Mouse (Mus musculus) macrophage (primary cell): ENCODE measurements at regions not wholly inside any gene's neighbourhood (a gene's known extent, or its start where the extent isn't known, plus 50 kb on each side); places are given as distances from the start of the nearest gene placed in this dataset.

Experiments used
- H3K27ac ChIP-seq: fragments of 350-480 bp; formaldehyde crosslinking; 2 replicates; pipeline ENCODE4 v1.9.0; 2021
- H3K36me3 ChIP-seq: fragments of 350-480 bp; formaldehyde crosslinking; 2 replicates; pipeline ENCODE4 v1.9.0; 2021; ENCODE audit errors: inconsistent target
- H3K4me3 ChIP-seq: fragments of 350-480 bp; formaldehyde crosslinking; 2 replicates; pipeline ENCODE4 v1.9.0; 2021; ENCODE audit errors: inconsistent target
- H3K79me2 ChIP-seq: fragments of 350-480 bp; formaldehyde crosslinking; 2 replicates; pipeline ENCODE4 v1.9.0; 2021; ENCODE audit errors: inconsistent target
- WGBS: methylation state at CpG from one replicate; pipeline ENCODE4 v1.1.7; 2026; ENCODE audit warnings: inconsistent platforms; ENCODE audit not compliant: missing documents; 5-methylcytosine and 5-hydroxymethylcytosine counted together

DNA sequence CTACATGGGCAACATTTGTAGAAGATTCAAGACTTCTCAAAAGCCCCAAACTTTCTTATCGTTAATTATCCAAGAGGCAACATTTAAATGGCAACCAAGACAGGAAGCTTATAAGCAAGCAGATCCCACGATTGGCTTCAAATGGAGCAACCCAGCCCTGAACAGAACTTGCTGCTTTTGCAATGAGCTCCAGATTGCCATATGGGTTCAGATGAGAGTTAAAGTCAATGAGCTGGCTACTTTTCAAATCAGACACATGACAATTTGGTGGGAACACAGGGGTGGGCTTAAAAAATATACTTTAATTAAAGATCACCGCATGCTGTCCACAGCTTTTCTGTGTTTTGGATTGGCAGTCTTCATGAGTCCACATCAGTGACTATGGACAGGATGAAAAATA lies 97.0 kb upstream of the Nrp1 start:
- Histone ChIP-seq H3K4me3 (no peak overlapping the region), H3K79me2 (no peaks in the 10 kb centered on the region), H3K27ac (no peak overlapping the region), H3K36me3 (no peaks in the 10 kb centered on the region)
- 81% methylated on average over 3 of the region's 3 CpGs for WGBS

- WGBS = 94% methylated on average over 9 of the region's 9 CpGs
- no peaks in the 10 kb centered on the region for H3K79me2 ChIP-seq
- H3K4me3 ChIP-seq = no peak overlapping the region
- H3K36me3 ChIP-seq = no peaks in the 10 kb centered on the region
- H3K27ac ChIP-seq = no peak overlapping the region
Measured at GRCm38 (mm10) chr8:128263251-128263947, 95.0 kb upstream of the Nrp1 start.

DNA sequence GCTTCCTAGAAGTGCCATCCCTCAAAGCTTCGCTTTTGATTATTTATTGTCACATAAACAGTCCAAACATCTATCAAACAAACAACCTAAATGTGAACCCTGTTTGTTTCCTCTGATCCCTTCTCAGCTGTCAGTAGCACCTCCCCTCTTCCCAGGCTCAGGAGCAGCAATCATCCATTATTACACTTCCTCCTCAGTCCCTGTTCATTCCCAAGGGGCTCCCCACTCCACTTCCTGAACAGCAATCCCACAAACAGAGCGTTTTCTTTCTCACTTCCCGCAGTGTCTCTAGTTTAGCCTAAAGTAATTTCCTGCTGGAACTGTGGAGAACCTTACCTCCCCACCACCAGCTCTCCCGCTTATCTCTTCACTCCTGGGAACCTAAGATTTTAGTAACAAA lies 91.1 kb upstream of the Nrp1 start:
- Histone ChIP-seq H3K4me3 (no peak overlapping the region), H3K79me2 (no peaks in the 10 kb centered on the region), H3K36me3 (no peaks in the 10 kb centered on the region), H3K27ac (peak overlapping the region; percentile 58)
- 73% methylated on average over 4 of the region's 4 CpGs for WGBS

DNA sequence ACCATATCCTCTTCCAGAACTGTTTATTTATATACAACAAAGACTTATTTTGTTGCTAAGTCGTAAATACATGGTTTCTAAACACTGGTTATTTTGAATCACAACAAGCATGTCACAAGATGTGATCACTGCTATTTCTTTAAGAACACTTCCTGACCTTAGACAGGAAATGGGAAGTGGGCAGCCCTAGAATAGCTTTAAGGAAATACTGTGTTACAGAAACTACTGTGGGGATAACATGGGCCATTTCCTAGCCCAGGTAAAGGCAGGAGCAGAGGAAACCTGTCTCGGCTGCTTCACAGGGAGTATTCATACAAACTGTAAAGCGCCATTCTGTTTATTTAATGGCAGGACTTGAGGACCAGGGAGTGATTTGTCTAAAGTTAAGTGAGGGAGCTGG lies 90.4 kb upstream of the Nrp1 start:
- Histone ChIP-seq H3K27ac (peak overlapping the region; percentile 58), H3K79me2 (no peaks in the 10 kb centered on the region), H3K4me3 (no peak overlapping the region), H3K36me3 (no peaks in the 10 kb centered on the region)
- 46% methylated on average over 3 of the region's 3 CpGs for WGBS

DNA sequence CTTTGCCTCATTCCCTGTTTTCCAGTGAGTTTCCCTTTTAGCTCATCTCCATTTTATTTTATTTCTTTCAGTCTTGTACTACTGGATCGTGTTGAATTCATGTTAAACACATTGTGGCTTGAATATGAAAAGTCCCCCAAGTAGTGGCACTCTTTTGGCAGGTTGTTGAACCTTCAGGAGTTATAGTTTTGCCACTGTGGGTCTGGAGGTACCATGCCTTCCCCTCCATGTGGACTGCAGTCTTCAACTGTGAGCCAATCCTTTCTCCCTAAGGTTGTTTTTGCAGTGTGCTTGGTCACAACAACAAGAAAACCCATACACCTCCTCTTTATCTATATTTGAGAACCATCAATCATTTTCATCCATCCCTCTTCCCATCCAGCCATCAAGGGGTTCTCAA lies 88.9 kb upstream of the Nrp1 start:
- no peaks in the 10 kb centered on the region for H3K79me2 ChIP-seq
- H3K4me3 ChIP-seq = no peak overlapping the region
- no peaks in the 10 kb centered on the region for H3K36me3 ChIP-seq
- WGBS = 88% methylated on average over 1 of the region's 1 CpGs
- no peak overlapping the region for H3K27ac ChIP-seq

DNA sequence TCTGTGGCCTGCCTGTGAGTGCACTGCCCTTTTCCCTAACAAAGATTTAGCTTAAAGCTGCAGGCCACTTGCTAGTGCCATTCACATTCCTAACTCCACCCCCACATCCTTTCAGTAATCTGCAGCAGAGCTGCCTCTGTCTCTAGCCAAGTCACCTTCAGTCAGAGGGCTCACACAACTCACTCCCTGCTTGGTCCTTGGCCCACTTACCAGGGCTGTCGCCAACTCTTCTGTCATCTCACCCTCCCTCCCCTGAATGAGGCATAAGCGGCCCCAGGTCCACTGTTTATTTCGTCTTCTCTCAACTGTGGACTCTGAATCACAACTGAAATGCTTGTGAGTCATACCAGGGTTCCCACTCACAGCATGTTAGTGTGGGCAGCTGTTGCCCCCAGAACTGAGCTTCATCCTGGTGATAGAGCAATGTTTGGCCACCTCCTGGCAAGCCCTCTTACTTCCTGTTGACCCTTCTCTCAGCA lies 85.5 kb upstream of the Nrp1 start:
- Histone ChIP-seq H3K27ac (no peak overlapping the region), H3K36me3 (no peaks in the 10 kb centered on the region), H3K79me2 (no peaks in the 10 kb centered on the region), H3K4me3 (no peak overlapping the region)
- WGBS = 76% methylated on average over 2 of the region's 3 CpGs

DNA sequence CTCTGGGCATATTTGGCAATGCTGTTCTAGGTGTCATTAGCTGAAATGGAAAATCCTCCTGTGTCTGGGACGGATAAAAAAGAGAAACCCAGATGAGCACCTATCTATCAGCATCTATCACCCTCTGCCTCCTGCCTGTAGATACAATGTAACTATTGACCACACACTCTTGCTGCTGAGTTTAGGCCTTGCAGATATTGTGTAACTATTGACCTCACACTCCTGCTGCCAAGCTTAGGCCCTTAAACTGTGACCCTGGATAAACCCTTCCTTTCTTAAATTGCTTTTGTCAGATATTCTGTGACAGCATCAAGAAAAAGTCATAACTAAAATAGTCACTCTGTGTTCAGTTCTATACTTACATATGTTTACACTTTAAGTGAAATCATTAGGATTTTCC lies 81.9 kb upstream of the Nrp1 start:
- Histone ChIP-seq H3K36me3 (no peaks in the 10 kb centered on the region), H3K79me2 (no peaks in the 10 kb centered on the region), H3K27ac (no peak overlapping the region), H3K4me3 (no peak overlapping the region)
- 100% methylated on average over 1 of the region's 1 CpGs for WGBS

- WGBS = 54% methylated on average over 3 of the region's 3 CpGs
- H3K4me3 ChIP-seq = no peak overlapping the region
- H3K79me2 ChIP-seq = no peaks in the 10 kb centered on the region
- no peaks in the 10 kb centered on the region for H3K36me3 ChIP-seq
- no peak overlapping the region for H3K27ac ChIP-seq
Measured at GRCm38 (mm10) chr8:128282802-128283201, 75.6 kb upstream of the Nrp1 start.

DNA sequence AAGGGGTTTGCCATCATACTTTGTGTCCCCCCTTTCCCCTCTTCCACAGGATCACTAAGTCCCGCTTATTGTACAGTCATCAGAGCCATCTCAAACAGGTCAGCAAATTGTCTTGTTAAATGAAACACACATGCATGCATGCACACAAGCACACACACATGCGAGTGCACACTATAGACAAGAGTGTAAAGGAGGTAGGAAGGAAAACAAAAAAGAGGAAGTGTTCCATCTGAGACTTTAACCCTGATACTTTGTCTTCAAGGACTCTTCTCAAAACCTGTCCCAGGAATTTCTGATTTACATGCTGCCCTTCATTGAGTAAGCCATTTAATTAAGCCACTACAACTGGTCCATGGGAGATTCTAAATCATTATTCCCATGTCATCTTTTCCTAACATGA lies 75.0 kb upstream of the Nrp1 start:
- Histone ChIP-seq H3K4me3 (no peak overlapping the region), H3K79me2 (no peaks in the 10 kb centered on the region), H3K36me3 (no peaks in the 10 kb centered on the region), H3K27ac (no peak overlapping the region)
- 0% methylated on average over 1 of the region's 2 CpGs for WGBS

DNA sequence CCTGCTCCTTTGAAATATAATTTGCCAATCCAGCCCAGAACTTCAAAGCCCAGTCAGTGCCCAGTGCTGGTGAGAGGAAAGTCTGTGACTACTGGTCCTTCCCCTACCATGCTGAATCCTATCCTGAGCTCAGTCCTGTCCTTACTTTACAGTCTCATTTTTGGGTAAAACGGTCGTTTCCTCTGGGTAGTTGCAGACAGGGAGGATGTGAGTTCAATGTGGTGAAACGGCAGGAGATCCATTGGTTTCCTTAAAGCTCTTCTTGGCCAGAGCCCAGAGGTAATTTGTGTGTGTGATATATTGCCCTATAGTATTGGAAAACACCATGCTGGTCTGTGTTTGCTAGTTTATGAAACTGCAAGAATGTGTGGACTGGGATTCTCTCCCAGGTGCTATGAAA lies 73.6 kb upstream of the Nrp1 start:
- Histone ChIP-seq H3K27ac (no peak overlapping the region), H3K36me3 (no peaks in the 10 kb centered on the region), H3K4me3 (no peak overlapping the region), H3K79me2 (no peaks in the 10 kb centered on the region)
- WGBS = 51% methylated on average over 3 of the region's 3 CpGs

DNA sequence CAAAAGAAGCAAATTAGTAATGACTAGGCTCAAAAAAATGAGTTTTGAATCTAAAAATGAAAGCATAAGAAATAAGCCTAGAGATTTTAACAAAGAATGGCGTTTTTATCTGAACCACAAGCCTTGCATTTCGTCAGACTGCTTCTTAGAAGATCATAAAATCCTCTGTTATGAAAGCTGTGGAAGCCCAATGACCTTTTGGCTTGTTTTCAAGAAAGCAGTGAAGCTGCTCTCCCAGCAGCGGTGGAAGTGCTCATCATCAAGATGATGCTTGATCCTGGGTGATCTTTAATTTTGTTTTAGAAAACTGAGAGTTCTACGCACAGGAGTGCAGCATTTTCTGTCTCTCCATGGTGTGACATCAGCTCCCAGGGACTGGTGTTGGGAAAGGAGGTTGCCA lies 68.3 kb upstream of the Nrp1 start:
- WGBS = 49% methylated on average over 3 of the region's 4 CpGs
- Histone ChIP-seq H3K79me2 (no peaks in the 10 kb centered on the region), H3K36me3 (no peaks in the 10 kb centered on the region), H3K27ac (no peak overlapping the region), H3K4me3 (no peak overlapping the region)

GRCm38 (mm10) chr8:128292394-128292793 lies 66.0 kb upstream of the Nrp1 start:
- no peak overlapping the region for H3K4me3 ChIP-seq
- H3K27ac ChIP-seq = no peak overlapping the region
- no peaks in the 10 kb centered on the region for H3K79me2 ChIP-seq
- no peaks in the 10 kb centered on the region for H3K36me3 ChIP-seq
- 91% methylated on average over 6 of the region's 6 CpGs for WGBS

DNA sequence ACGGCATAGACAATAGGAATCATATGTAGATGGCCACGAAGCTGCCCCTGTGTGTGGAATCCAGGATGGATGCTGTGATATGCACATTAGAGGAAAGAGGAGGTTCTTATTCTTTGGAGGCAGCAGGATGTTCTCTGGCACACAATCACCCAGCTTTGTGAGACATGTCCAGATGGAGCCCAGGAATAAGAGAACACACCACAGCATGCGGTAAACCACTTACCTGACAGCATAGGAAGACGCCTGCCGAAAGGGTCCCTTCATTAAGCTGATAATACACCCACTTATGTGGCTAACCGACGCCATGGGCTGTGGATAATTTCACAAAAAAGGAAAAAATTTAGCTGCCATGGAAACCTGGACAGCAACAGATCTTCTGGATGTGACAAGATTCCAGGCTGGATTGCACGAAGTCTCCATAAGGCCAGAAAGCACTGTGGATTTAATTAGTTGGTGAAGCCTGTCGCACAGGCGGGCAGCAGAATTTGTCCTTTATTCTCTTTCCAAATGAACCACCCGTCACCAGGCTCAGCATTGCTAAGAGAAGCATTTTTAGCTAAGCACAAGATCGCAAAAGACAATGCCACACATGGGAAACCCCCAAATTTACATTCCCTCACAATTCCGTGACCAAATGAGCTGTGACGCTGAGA lies 61.5 kb upstream of the Nrp1 start:
- Histone ChIP-seq H3K36me3 (no peaks in the 10 kb centered on the region), H3K27ac (no peak overlapping the region)
- 93% methylated on average over 13 of the region's 14 CpGs for WGBS

GRCm38 (mm10) chr8:128302322-128302721 lies 56.1 kb upstream of the Nrp1 start:
- H3K27ac ChIP-seq = no peak overlapping the region
- H3K36me3 ChIP-seq = no peaks in the 10 kb centered on the region
- no peaks in the 10 kb centered on the region for H3K79me2 ChIP-seq
- WGBS = 0% methylated on average over 2 of the region's 2 CpGs
- no peak overlapping the region for H3K4me3 ChIP-seq

More for the DNA sequence above, 61.5 kb upstream of the Nrp1 start:
- Histone ChIP-seq H3K4me3 (no peak overlapping the region), H3K79me2 (no peaks in the 10 kb centered on the region)
